ENCODE assay signal across 30 mouse cellular contexts in the genomic region with DNA sequence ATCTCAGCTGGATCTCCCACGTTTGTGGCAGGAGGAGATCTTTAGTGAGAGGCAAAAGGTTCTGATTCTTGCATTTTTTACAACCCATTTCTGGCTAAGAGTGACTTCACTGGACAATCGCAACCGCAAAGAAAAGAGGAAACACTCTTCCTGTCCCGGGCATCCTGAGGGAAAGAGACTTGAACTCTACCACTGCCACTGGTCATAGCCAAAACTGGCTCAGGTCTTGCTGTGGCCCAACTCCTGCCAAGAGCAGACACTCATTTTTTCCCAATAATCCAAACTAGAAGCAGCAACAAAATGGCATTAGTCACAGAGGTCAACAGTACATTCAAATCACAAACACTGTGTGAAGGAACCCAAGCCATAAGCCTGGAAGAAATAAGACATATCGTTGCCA. TPM values are rescaled to one million over a fixed set of nuclear protein-coding genes. Genes with fewer than 3 reads are reported as not detected.
DNase-seq lines count a peak whose midpoint lies in the region; ATAC-seq lines count a peak whose summit lies in the region.
"Had no signal": no experiment of that assay in that cellular context is flagged by ENCODE, and none has a peak within 500 bp of the region (broad histone marks: within the 10 kb centered on the region; RNA-seq: fewer than 3 reads in every experiment).

No protein-coding gene starts in this region.

- no peak overlapping the region for H3K4me3 ChIP-seq in heart, embryonic 11.5 days (ENCODE audit: low read depth, low read length)
- H3K4me3 ChIP-seq in megakaryocyte, embryonic 14.5 days (replicated peaks), result peak overlapping the region; percentile 38
- H3K4me3 ChIP-seq: forebrain, embryonic 10.5 days; forebrain, embryonic 13.5 days; heart, embryonic 13.5 days had no signal

- H3K36me3 ChIP-seq in heart, embryonic 11.5 days (ENCODE audit: control insufficient read depth, insufficient read depth, low read length), result no peaks in the 10 kb centered on the region
- peaks cover 2% of the 10 kb centered on the region for H3K36me3 ChIP-seq in megakaryocyte, embryonic 14.5 days (replicated peaks; ENCODE audit: low read length)
- H3K36me3 ChIP-seq: forebrain, embryonic 10.5 days; G1E; heart, embryonic 13.5 days had no signal

- 63% methylated on average over 5 of the region's 5 CpGs for WGBS in heart, embryonic 11.5 days (ENCODE audit: insufficient replicate concordance)

- no peak overlapping the region for H3K4me2 ChIP-seq in heart, embryonic 11.5 days
- H3K4me2 ChIP-seq: forebrain, embryonic 13.5 days; heart, embryonic 13.5 days; hindbrain, embryonic 14.5 days had no signal

- H3K4me1 ChIP-seq in heart, embryonic 11.5 days (ENCODE audit: control insufficient read depth, insufficient read depth, low read length), result peaks cover 11% of the 10 kb centered on the region; the same call in 1 of the 2 replicates
- H3K4me1 ChIP-seq in megakaryocyte, embryonic 14.5 days, result peaks cover 88% of the 10 kb centered on the region
- H3K4me1 ChIP-seq: forebrain, embryonic 13.5 days had no signal

- no peak for ATAC-seq in heart, embryonic 11.5 days (replicated peaks; ENCODE audit: insufficient number of reproducible peaks, low FRiP score, low TSS enrichment)
- peak; percentile 45 for ATAC-seq in common myeloid progenitor, adult 5-6 weeks (replicated peaks; ENCODE audit: low read depth, poor library complexity, severe bottlenecking)
- ATAC-seq: forebrain, embryonic 13.5 days; forebrain, embryonic 16.5 days; hindbrain, postnatal 0 days; inflammation-experienced regulatory T-cells, adult 6 months had no signal

- H3K9me3 ChIP-seq in heart, embryonic 11.5 days (replicated peaks; ENCODE audit: control insufficient read depth, low read length), result no peaks in the 10 kb centered on the region
- no peaks in the 10 kb centered on the region for H3K9me3 ChIP-seq in megakaryocyte, embryonic 14.5 days
- H3K9me3 ChIP-seq: forebrain, embryonic 10.5 days; forebrain, embryonic 13.5 days; heart, embryonic 13.5 days had no signal

- DNase-seq in heart, adult 11 months, result peak; percentile 39
- no peak for DNase-seq in Muller cell, postnatal 12 days (ENCODE audit: inconsistent ontology term)
- DNase-seq in right cerebral cortex, postnatal 36 days (ENCODE audit: low spot score in 2 of 2), result no peak
- DNase-seq: adrenal gland, adult 8-10 months; adrenal gland, postnatal 25 days; B cell, adult 2 months; cerebellum, adult 11-12 months; cerebellum, adult 8-10 months; cerebellum, postnatal 10 days; cerebellum, postnatal 36 days; gastrocnemius, postnatal 10 days; gastrocnemius, postnatal 36 days; heart, adult 18-20 months; heart, postnatal 14 days; heart, postnatal 4 days had no signal

- no peak overlapping the region for H3K9ac ChIP-seq in heart, embryonic 11.5 days (ENCODE audit: low read depth, low read length)
- H3K9ac ChIP-seq: forebrain, embryonic 13.5 days; heart, embryonic 13.5 days; hindbrain, embryonic 14.5 days had no signal

- no peaks in the 10 kb centered on the region for H3K27me3 ChIP-seq in heart, embryonic 11.5 days (ENCODE audit: control insufficient read depth, insufficient read depth, low read length)
- H3K27me3 ChIP-seq in megakaryocyte, embryonic 14.5 days (replicated peaks), result no peaks in the 10 kb centered on the region
- H3K27me3 ChIP-seq: CH12.LX; forebrain, embryonic 13.5 days; heart, embryonic 13.5 days had no signal

- H3K27ac ChIP-seq in heart, embryonic 11.5 days (ENCODE audit: low read depth, low read length), result no peak overlapping the region
- H3K27ac ChIP-seq: forebrain, embryonic 10.5 days; forebrain, embryonic 13.5 days; heart, embryonic 13.5 days; hindbrain, embryonic 14.5 days; hindbrain, postnatal 0 days had no signal

RNA-seq across cellular contexts. Expression of a gene that starts 28.1 kb away (rescaled TPM):
- 0.53 TPM in 1 of 2 replicates, not detected in the other for polyA plus RNA-seq in heart, embryonic 11.5 days (2014; fragmentation: Nextera tagmentation; extraction: Ambion mirVana)
- total RNA-seq in common myeloid progenitor, adult 5-6 weeks (2017), result 55.4 and 71.9 TPM in 2 replicates
- 10.1 and 12.0 TPM in 2 replicates for polyA plus RNA-seq in megakaryocyte, embryonic 14.5 days (2012; ENCODE audit: insufficient read depth, low replicate concordance)
- total RNA-seq: hindbrain, postnatal 0 days had no signal
- polyA plus RNA-seq: brain, embryonic 14.5 days; embryonic facial prominence, embryonic 11.5 days; G1E; heart, embryonic 13.5 days; heart, embryonic 16.5 days; hindbrain, embryonic 14.5 days had no signal
